Mouse (Mus musculus) adrenal gland, postnatal 14 days (tissue): Measurements from ENCODE around the gene Tnfrsf22. TPM values are rescaled to one million over a fixed set of nuclear protein-coding genes. Genes with fewer than 3 reads are reported as not detected.

Experiments used
- DNase-seq: peaks from one replicate; pipeline ENCODE4 v3.0.0; 2021; ENCODE audit warnings: mixed read lengths
- total RNA-seq: library from RNA; stranded (reverse); gene quantifications from 2 replicates; pipeline ENCODE4 v1.2.3, GENCODE M21; 2021

Gene Tnfrsf22
- total RNA-seq, 1 experiment from 2014 or later, result 5.3 TPM

GRCm38 (mm10) chr7:143631503-143631902 lies 18.0 kb downstream of the Tnfrsf22 start:
- no peak for DNase-seq

- DNase-seq, result no peak
Observed at GRCm38 (mm10) chr7:143629501-143629900, 20.0 kb downstream of the Tnfrsf22 start.

GRCm38 (mm10) chr7:143628540-143628939 lies 20.9 kb downstream of the Tnfrsf22 start, which contains the start of gene Tnfrsf26:
Gene Tnfrsf26, minus strand, starts transcription at chr7:143628722.
- no peak for DNase-seq

GRCm38 (mm10) chr7:143627555-143628286 lies 21.7 kb downstream of the Tnfrsf22 start:
- DNase-seq, result no peak

GRCm38 (mm10) chr7:143626178-143626577 lies 23.3 kb downstream of the Tnfrsf22 start:
- DNase-seq, result no peak

- DNase-seq, result no peak
Observed at GRCm38 (mm10) chr7:143625151-143625550, 24.3 kb downstream of the Tnfrsf22 start.

GRCm38 (mm10) chr7:143624561-143624960 lies 24.9 kb downstream of the Tnfrsf22 start:
- no peak for DNase-seq

GRCm38 (mm10) chr7:143620951-143621350 lies 28.5 kb downstream of the Tnfrsf22 start:
- DNase-seq, result no peak

GRCm38 (mm10) chr7:143614404-143615135 lies 34.9 kb downstream of the Tnfrsf22 start:
- DNase-seq, result peak; percentile 14

- no peak for DNase-seq
Observed at GRCm38 (mm10) chr7:143612215-143612614, 37.2 kb downstream of the Tnfrsf22 start.

- no peak for DNase-seq
Observed at GRCm38 (mm10) chr7:143605321-143605720, 44.1 kb downstream of the Tnfrsf22 start.

GRCm38 (mm10) chr7:143604889-143605288 lies 44.6 kb downstream of the Tnfrsf22 start:
- no peak for DNase-seq

- no peak for DNase-seq
Observed at GRCm38 (mm10) chr7:143601705-143602104, 47.8 kb downstream of the Tnfrsf22 start.

GRCm38 (mm10) chr7:143600231-143600740 lies 49.2 kb downstream of the Tnfrsf22 start:
- DNase-seq, result no peak

- DNase-seq, result peak; percentile 96
Observed at GRCm38 (mm10) chr7:143599428-143600230, 49.8 kb downstream of the Tnfrsf22 start, which contains the start of gene Cars. Gene Cars, minus strand, starts transcription at chr7:143600090.

GRCm38 (mm10) chr7:143594865-143595264 lies 54.6 kb downstream of the Tnfrsf22 start:
- DNase-seq, result no peak

- DNase-seq, result peak; percentile 22
Observed at GRCm38 (mm10) chr7:143592255-143592654, 57.2 kb downstream of the Tnfrsf22 start.

GRCm38 (mm10) chr7:143588006-143588405 lies 61.5 kb downstream of the Tnfrsf22 start:
- DNase-seq, result peak; percentile 13

- no peak for DNase-seq
Observed at GRCm38 (mm10) chr7:143587586-143587985, 61.9 kb downstream of the Tnfrsf22 start.
